Mouse (Mus musculus): ENCODE results near the gene Slc38a11.

Slc38a11 gene

DNA sequence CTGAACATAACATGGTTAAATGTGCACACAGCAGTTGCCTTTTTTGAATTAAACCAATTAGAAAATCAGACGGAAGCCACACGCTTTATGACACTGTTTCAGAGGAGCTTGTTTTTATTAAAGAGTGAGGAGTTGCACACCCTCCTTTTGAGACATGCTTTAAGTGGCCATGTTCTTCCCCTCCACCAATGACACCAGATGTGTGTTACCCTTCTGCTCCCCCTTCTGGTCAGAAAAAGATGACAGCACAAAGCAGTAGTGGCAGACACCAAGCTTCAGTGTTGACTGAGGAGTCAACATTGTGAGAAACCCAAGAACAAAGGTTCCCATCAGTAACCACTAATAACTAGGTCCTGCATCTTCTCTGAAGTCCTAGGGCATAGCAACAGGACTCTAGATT lies 32.5 kb downstream of the Slc38a11 start:
- peak; percentile 63 for DNase-seq (ENCODE audit: extremely low spot score, low read depth, low spot score)

GRCm38 (mm10) chr2:65321998-65322754 lies 41.7 kb downstream of the Slc38a11 start:
- no peak for DNase-seq (ENCODE audit: extremely low spot score, low read depth, low spot score)

- no peak for DNase-seq (ENCODE audit: extremely low spot score, low read depth, low spot score)
These were observed 42.9 kb downstream of the Slc38a11 start for GRCm38 (mm10) chr2:65320975-65321374.

- no peak for DNase-seq (ENCODE audit: extremely low spot score, low read depth, low spot score)
These were observed 47.1 kb downstream of the Slc38a11 start for GRCm38 (mm10) chr2:65316721-65317120.

DNA sequence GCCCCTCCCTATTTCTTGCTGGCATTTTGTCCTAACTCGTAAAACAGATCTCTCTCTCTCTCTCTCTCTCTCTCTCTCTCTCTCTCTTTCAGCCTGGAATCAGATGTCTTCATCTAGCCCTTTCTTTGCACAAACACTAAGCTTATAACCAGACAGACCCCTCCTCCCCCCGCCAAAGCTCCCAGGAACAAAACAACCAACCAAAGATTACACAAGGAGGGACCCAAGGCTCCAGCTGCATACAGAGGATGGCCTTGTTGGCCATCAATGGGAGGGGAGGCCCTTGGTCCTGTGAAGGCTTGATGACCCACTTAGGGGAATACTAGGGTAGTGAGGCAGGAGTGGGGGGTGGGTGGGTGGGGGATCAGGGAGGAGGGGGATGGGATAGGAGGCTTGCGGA lies 52.6 kb downstream of the Slc38a11 start:
- no peak for DNase-seq (ENCODE audit: extremely low spot score, low read depth, low spot score)

DNA sequence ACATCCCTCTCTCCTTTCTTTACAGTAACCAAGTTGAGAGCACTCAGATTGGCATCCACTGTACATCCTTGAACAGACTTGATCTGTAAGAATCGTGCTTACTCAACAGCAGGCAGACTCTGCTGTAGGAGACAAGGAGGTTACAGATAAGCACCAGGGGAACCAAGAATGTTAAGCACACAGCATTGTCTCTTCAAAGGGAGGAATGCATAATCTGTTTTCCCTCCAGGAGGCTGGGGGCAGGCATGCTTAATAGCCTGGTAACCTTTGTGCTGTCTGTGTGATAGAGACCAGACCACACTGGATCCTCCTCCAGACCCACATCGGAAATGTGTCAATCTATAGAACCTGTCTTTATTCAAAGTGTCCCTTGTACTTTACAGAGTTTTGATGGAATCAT lies 67.3 kb downstream of the Slc38a11 start:
- DNase-seq (ENCODE audit: extremely low spot score, low read depth, low spot score) = no peak

DNA sequence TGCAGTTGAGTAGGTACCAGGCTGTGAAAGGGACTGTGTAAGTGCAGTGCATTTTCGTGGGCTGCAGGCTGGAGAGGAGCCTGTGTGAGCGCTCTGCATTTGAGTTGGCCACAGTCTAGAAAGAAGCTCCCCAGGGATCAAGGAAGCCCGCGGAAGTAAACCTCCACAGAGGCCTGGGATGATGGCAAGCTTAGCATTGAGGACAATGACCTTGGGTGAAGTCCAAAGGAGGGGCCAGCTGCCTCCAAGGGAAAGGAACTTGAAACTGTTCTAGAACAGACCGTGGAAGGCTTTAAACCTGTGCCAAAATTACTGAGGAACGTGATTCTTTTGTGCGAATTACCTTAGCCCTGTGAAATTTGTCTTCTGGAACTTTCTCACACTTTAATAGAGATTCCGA lies 69.7 kb downstream of the Slc38a11 start:
- no peak for DNase-seq (ENCODE audit: extremely low spot score, low read depth, low spot score)

GRCm38 (mm10) chr2:65293411-65293810 lies 70.4 kb downstream of the Slc38a11 start:
- DNase-seq (ENCODE audit: extremely low spot score, low read depth, low spot score) = no peak

GRCm38 (mm10) chr2:65289721-65290120 lies 74.1 kb downstream of the Slc38a11 start:
- no peak for DNase-seq (ENCODE audit: extremely low spot score, low read depth, low spot score)

DNA sequence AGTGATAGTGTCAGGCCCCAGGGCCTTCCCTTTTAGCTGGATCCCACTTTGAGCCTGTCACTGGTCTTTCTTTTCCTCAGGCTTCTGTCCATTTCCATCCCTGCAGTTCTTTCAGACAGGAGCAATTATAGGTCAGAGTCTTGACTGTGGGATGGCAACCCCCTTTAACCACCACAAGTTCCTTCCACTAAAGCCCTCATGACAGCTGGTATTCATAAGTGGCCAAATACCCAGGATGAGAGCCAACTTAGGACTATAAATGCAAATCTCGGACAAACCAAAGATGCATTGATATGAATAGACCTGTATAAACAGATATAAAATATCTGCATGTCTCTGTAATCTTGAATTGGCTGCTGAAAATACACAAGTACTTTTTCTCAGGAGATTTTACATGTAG lies 75.1 kb downstream of the Slc38a11 start:
- no peak for DNase-seq (ENCODE audit: extremely low spot score, low read depth, low spot score)

GRCm38 (mm10) chr2:65285380-65285779 lies 78.5 kb downstream of the Slc38a11 start:
- DNase-seq (ENCODE audit: extremely low spot score, low read depth, low spot score) = no peak

DNA sequence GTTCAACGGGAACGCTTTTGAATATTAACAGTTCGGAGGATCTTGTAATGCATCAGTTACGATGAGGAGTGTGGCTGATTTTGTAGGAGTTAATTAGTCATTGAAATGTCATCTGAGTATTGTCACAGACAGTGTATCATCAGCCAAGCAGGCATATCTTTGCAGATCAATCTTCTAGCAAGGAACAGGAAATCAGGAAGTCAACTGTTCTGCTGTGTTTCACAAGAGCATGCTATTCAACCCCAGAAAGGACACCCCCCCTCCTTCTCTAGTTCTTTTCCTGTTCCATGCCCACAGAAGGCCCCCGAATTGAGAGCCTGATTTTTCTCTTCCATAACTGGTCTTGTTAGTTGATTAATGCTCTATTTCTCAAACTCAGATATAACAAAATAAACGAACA lies 80.9 kb downstream of the Slc38a11 start:
- DNase-seq (ENCODE audit: extremely low spot score, low read depth, low spot score) = no peak

DNA sequence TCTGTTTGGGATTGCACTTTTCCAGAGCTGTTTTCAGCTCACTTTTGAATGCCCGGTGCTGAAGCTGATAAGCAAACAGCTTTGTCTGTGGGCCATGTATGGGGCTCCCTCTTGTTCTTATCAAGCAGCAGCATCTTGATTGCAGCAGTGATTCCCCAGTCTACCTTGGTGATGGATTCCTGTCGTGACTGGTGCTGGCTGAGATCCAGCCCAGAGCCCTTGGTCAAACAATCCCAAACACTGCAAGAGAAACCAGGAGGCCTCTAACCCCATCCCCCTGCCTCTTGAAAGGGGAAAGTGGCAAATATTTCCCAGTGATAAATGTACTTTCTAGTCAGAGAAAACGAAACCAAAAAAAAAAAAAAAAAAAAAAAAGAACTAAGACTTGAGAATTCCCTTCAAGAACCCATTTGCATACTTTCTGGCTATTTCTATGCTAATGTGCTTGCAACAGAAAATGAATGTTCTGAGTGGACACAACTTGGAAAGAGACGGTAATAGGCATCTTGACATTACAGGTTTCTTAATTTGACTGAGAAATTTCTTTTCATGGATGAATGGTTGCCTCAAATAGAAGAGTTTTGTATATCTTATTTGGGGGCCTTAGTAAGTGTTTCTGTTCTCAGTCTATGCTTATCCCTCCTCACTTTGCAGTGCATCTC lies 84.7 kb downstream of the Slc38a11 start:
- DNase-seq (ENCODE audit: extremely low spot score, low read depth, low spot score) = no peak

DNA sequence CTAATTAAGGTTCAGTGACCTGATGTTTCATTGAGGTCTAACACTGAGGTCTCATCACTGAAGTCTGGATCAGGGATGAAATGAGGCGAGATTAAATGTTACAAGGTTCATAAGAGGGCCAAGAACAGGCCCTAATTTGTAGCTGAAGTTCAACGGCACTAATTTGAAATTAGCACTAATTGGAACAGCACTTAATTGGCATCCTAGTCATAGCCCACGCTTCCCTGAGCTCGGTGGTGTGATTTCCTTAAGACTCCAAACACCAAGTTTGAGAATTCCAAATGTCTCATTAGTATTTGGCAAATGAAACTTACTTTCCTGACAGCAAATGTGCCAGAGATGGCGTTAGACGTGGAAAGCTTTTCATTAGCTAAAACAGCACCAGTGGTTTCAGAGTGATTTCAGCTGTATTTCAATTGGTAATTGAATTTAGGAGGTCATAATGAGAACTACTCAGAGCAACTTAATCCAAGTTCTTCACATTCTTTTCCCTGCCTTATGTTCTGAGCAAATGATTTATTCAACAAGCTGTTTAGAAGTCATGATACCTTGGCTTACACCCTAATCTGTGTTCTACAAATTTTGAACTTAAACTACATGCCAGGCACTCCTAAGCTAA lies 88.3 kb downstream of the Slc38a11 start:
- DNase-seq (ENCODE audit: extremely low spot score, low read depth, low spot score) = no peak

DNA sequence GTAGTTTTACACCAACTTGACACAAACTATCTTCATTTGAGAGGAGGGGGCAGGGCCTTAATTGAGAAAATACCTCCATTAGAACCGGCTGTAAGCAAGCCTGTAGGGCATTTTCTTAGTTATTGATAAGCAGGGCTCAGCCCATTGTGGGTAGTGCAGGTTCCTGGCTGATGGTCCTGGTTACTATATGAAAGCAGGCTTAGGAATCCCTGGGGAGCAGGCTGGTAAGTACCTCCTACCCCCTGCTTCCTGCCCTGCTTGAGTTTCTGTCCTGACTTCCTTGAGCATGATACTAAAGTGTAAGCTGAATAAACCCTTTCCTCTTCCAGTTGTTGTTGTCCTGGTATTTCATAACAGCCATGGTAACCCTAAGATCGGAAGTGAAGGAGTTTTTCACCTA lies 89.9 kb downstream of the Slc38a11 start:
- no peak for DNase-seq (ENCODE audit: extremely low spot score, low read depth, low spot score)

- DNase-seq (ENCODE audit: extremely low spot score, low read depth, low spot score) = no peak
These were observed 95.1 kb downstream of the Slc38a11 start for GRCm38 (mm10) chr2:65268731-65269130.

- DNase-seq (ENCODE audit: extremely low spot score, low read depth, low spot score) = no peak
These were observed 96.0 kb downstream of the Slc38a11 start for GRCm38 (mm10) chr2:65267834-65268233.

DNA sequence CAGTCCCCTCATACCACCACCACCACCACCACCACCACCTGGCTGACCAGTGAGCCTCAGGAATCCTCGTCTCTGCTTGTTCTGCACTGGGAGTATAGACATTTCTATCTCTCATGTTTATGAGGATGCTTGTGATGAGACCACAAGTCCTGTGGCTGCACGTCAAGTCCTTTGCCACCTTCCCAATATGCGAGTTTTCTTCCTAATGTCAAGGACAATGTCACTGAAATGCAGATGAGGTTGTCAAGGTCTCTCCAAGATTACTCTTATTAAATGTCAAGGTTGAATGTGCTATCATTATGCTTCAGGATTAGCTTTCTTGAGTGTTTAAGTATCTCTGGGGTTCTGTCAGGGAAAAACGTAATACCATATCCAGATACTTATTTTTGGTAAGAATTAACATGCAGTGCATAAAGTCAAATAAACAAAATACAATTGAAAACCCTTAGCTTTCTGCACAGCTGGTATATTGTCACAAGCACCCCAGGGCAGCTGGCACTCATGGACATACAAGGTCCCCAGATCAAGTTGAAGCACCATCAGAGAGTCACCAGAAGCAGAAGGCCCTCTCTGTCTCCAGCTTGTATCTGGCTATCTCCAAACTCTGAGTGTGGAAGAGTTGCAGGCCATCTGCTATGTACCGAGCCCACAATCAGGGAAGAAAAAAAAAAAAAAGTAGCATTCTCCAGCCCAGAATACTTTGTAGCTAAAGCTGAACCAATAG lies 97.1 kb downstream of the Slc38a11 start:
- no peak for DNase-seq (ENCODE audit: extremely low spot score, low read depth, low spot score)
